Mouse (Mus musculus) E14TG2a.4 (cell line): ENCODE results near the gene H2-D1.

Experiments
- CTCF ChIP-seq: conservative IDR thresholded peaks from 2 replicates; pipeline ENCODE4 v1.5.1; 2014; ENCODE audit warnings: low read length
- NANOG ChIP-seq: IDR thresholded peaks from 2 replicates; pipeline ENCODE4 v1.6.1; 2014; ENCODE audit warnings: borderline replicate concordance, low read length, mixed read lengths

- TF ChIP-seq CTCF (no peak), NANOG (no peak)
Measured at GRCm38 (mm10) chr17:35278957-35279688, 16.6 kb downstream of the H2-D1 start.
